Mouse (Mus musculus): ENCODE measurements at regions not wholly inside any gene's neighbourhood (a gene's known extent, or its start where the extent isn't known, plus 50 kb on each side); places are given as distances from the start of the nearest gene placed in this dataset.

GRCm38 (mm10) chr13:101849416-101849815, 81.4 kb upstream of the Pik3r1 start:
- Histone ChIP-seq H3K9me3 (replicated peaks; ENCODE audit: control insufficient read depth, low read length) (no peaks in the 10 kb centered on the region), H3K9ac (ENCODE audit: low read depth, low read length) (no peak overlapping the region), H3K36me3 (ENCODE audit: control insufficient read depth, insufficient read depth, low read length) (no peaks in the 10 kb centered on the region), H3K4me3 (ENCODE audit: low read depth, low read length) (no peak overlapping the region), H3K4me1 (ENCODE audit: control insufficient read depth, insufficient read depth, low read length) (no peaks in the 10 kb centered on the region), H3K27me3 (ENCODE audit: control insufficient read depth, insufficient read depth, low read length) (peaks cover 3% of the 10 kb centered on the region; the same call in 1 of the 2 replicates), H3K27ac (ENCODE audit: low read depth, low read length) (no peak overlapping the region), H3K4me2 (no peak overlapping the region)
- 79% methylated on average over 6 of the region's 6 CpGs for WGBS (ENCODE audit: insufficient replicate concordance)
- no peak for ATAC-seq (replicated peaks; ENCODE audit: insufficient number of reproducible peaks, low FRiP score, low TSS enrichment)

DNA sequence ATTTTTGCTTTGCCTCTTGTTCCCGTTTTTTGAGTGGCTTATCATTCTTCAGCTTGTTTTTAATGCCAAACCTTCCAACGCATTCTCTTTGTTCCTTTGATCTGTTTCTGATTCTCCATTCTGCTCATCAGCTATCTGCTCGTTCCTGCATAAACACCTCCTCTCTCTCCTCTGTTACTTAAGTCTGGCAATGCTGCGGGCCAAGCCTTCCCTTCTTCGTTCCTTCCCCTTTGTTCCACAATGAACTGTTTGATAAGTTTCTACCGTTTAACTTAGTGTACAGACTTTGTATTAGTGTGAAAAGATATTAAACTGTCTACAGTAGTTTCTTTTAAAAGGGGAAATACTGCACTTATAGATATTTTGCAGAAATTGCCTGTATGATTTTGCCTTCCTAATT, 83.3 kb upstream of the Pik3r1 start:
- H3K36me3 ChIP-seq (ENCODE audit: control insufficient read depth, insufficient read depth, low read length) = no peaks in the 10 kb centered on the region
- no peak overlapping the region for H3K4me3 ChIP-seq (ENCODE audit: low read depth, low read length)
- ATAC-seq (replicated peaks; ENCODE audit: insufficient number of reproducible peaks, low FRiP score, low TSS enrichment) = no peak
- H3K27me3 ChIP-seq (ENCODE audit: control insufficient read depth, insufficient read depth, low read length) = peaks cover under 1% of the 10 kb centered on the region; the same call in 1 of the 2 replicates
- H3K4me1 ChIP-seq (ENCODE audit: control insufficient read depth, insufficient read depth, low read length) = no peaks in the 10 kb centered on the region
- 45% methylated on average over 6 of the region's 6 CpGs for WGBS (ENCODE audit: insufficient replicate concordance)
- no peak overlapping the region for H3K9ac ChIP-seq (ENCODE audit: low read depth, low read length)
- H3K9me3 ChIP-seq (replicated peaks; ENCODE audit: control insufficient read depth, low read length) = no peaks in the 10 kb centered on the region
- H3K4me2 ChIP-seq = no peak overlapping the region
- no peak overlapping the region for H3K27ac ChIP-seq (ENCODE audit: low read depth, low read length)

- 79% methylated on average over 5 of the region's 5 CpGs for WGBS (ENCODE audit: insufficient replicate concordance)
- ATAC-seq (replicated peaks; ENCODE audit: insufficient number of reproducible peaks, low FRiP score, low TSS enrichment) = no peak
- no peak overlapping the region for H3K27ac ChIP-seq (ENCODE audit: low read depth, low read length)
These were observed 84.9 kb upstream of the Pik3r1 start for GRCm38 (mm10) chr13:101852960-101853359.

GRCm38 (mm10) chr13:101855141-101855540, 87.1 kb upstream of the Pik3r1 start:
- H3K9me3 ChIP-seq (replicated peaks; ENCODE audit: control insufficient read depth, low read length) = no peaks in the 10 kb centered on the region
- H3K4me2 ChIP-seq = no peak overlapping the region
- no peak overlapping the region for H3K4me3 ChIP-seq (ENCODE audit: low read depth, low read length)
- H3K27me3 ChIP-seq (ENCODE audit: control insufficient read depth, insufficient read depth, low read length) = no peaks in the 10 kb centered on the region
- no peak overlapping the region for H3K27ac ChIP-seq (ENCODE audit: low read depth, low read length)
- 82% methylated on average over 9 of the region's 9 CpGs for WGBS (ENCODE audit: insufficient replicate concordance)
- ATAC-seq (replicated peaks; ENCODE audit: insufficient number of reproducible peaks, low FRiP score, low TSS enrichment) = no peak
- H3K9ac ChIP-seq (ENCODE audit: low read depth, low read length) = no peak overlapping the region
- no peaks in the 10 kb centered on the region for H3K36me3 ChIP-seq (ENCODE audit: control insufficient read depth, insufficient read depth, low read length)
- no peaks in the 10 kb centered on the region for H3K4me1 ChIP-seq (ENCODE audit: control insufficient read depth, insufficient read depth, low read length)

More at GRCm38 (mm10) chr13:101852960-101853359, 84.9 kb upstream of the Pik3r1 start:
- Histone ChIP-seq H3K27me3 (ENCODE audit: control insufficient read depth, insufficient read depth, low read length) (no peaks in the 10 kb centered on the region), H3K36me3 (ENCODE audit: control insufficient read depth, insufficient read depth, low read length) (no peaks in the 10 kb centered on the region), H3K4me3 (ENCODE audit: low read depth, low read length) (no peak overlapping the region), H3K4me1 (ENCODE audit: control insufficient read depth, insufficient read depth, low read length) (no peaks in the 10 kb centered on the region), H3K9me3 (replicated peaks; ENCODE audit: control insufficient read depth, low read length) (no peaks in the 10 kb centered on the region), H3K9ac (ENCODE audit: low read depth, low read length) (no peak overlapping the region), H3K4me2 (no peak overlapping the region)

DNA sequence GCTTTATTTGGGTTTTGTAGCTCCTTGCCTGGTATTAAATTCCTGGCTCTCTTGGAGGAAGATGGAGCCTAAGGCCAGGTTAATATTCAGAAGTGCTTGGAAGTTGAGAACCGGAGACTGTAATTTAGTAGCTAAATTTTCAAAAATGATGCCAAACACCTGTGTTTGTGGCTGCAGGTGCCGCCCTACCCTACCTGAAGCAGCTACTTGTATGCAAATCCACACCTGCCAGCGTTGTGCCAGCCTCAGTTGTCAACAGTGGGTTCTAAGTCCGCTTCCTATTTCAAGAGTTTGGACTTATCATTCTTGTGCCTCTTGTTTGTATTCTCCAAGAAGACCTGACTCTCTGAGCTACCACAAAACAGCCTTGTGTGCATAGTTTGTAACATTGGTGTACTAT, 92.7 kb upstream of the Pik3r1 start:
- no peaks in the 10 kb centered on the region for H3K27me3 ChIP-seq (ENCODE audit: control insufficient read depth, insufficient read depth, low read length)
- no peak for ATAC-seq (replicated peaks; ENCODE audit: insufficient number of reproducible peaks, low FRiP score, low TSS enrichment)
- H3K36me3 ChIP-seq (ENCODE audit: control insufficient read depth, insufficient read depth, low read length) = no peaks in the 10 kb centered on the region
- no peaks in the 10 kb centered on the region for H3K4me1 ChIP-seq (ENCODE audit: control insufficient read depth, insufficient read depth, low read length)
- H3K4me3 ChIP-seq (ENCODE audit: low read depth, low read length) = no peak overlapping the region
- 87% methylated on average over 4 of the region's 4 CpGs for WGBS (ENCODE audit: insufficient replicate concordance)
- no peak overlapping the region for H3K9ac ChIP-seq (ENCODE audit: low read depth, low read length)
- no peaks in the 10 kb centered on the region for H3K9me3 ChIP-seq (replicated peaks; ENCODE audit: control insufficient read depth, low read length)
- no peak overlapping the region for H3K4me2 ChIP-seq
- no peak overlapping the region for H3K27ac ChIP-seq (ENCODE audit: low read depth, low read length)

DNA sequence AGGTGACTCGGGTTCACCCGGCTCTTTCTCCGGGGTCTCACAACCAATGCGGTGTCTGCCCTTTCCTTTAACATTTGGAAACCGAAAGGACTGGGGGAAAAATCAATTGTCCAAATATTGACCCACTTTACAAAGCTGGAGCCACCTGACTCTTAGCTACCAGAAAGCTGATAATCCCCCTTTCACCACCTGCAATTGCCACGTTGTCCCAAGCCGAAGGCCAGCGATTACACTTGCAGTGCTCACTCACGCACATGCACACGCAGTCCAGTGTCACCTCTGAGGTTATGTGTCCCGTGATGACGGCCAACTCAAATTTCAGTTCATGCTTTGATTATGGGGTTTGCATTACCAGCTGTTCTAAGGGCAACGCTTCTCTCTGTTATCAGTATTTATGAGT, 94.0 kb upstream of the Pik3r1 start:
- Histone ChIP-seq H3K9me3 (replicated peaks; ENCODE audit: control insufficient read depth, low read length) (no peaks in the 10 kb centered on the region), H3K4me1 (ENCODE audit: control insufficient read depth, insufficient read depth, low read length) (no peaks in the 10 kb centered on the region), H3K27me3 (ENCODE audit: control insufficient read depth, insufficient read depth, low read length) (no peaks in the 10 kb centered on the region), H3K9ac (ENCODE audit: low read depth, low read length) (no peak overlapping the region), H3K36me3 (ENCODE audit: control insufficient read depth, insufficient read depth, low read length) (no peaks in the 10 kb centered on the region), H3K4me2 (no peak overlapping the region), H3K27ac (ENCODE audit: low read depth, low read length) (no peak overlapping the region), H3K4me3 (ENCODE audit: low read depth, low read length) (no peak overlapping the region)
- no peak for ATAC-seq (replicated peaks; ENCODE audit: insufficient number of reproducible peaks, low FRiP score, low TSS enrichment)
- 76% methylated on average over 13 of the region's 13 CpGs for WGBS (ENCODE audit: insufficient replicate concordance)

- Histone ChIP-seq H3K9me3 (replicated peaks; ENCODE audit: control insufficient read depth, low read length) (no peaks in the 10 kb centered on the region), H3K9ac (ENCODE audit: low read depth, low read length) (no peak overlapping the region), H3K4me3 (ENCODE audit: low read depth, low read length) (no peak overlapping the region), H3K4me2 (no peak overlapping the region), H3K36me3 (ENCODE audit: control insufficient read depth, insufficient read depth, low read length) (no peaks in the 10 kb centered on the region), H3K27ac (ENCODE audit: low read depth, low read length) (no peak overlapping the region), H3K4me1 (ENCODE audit: control insufficient read depth, insufficient read depth, low read length) (no peaks in the 10 kb centered on the region), H3K27me3 (ENCODE audit: control insufficient read depth, insufficient read depth, low read length) (no peaks in the 10 kb centered on the region)
- ATAC-seq (replicated peaks; ENCODE audit: insufficient number of reproducible peaks, low FRiP score, low TSS enrichment) = no peak
- WGBS (ENCODE audit: insufficient replicate concordance) = 75% methylated on average over 7 of the region's 7 CpGs
These were observed 95.0 kb upstream of the Pik3r1 start for GRCm38 (mm10) chr13:101863015-101863414.

- WGBS (ENCODE audit: insufficient replicate concordance) = 36% methylated on average over 2 of the region's 2 CpGs
- Histone ChIP-seq H3K4me3 (ENCODE audit: low read depth, low read length) (no peak overlapping the region), H3K36me3 (ENCODE audit: control insufficient read depth, insufficient read depth, low read length) (no peaks in the 10 kb centered on the region), H3K9me3 (replicated peaks; ENCODE audit: control insufficient read depth, low read length) (no peaks in the 10 kb centered on the region), H3K27ac (ENCODE audit: low read depth, low read length) (no peak overlapping the region), H3K27me3 (ENCODE audit: control insufficient read depth, insufficient read depth, low read length) (no peaks in the 10 kb centered on the region), H3K4me2 (no peak overlapping the region), H3K9ac (ENCODE audit: low read depth, low read length) (no peak overlapping the region), H3K4me1 (ENCODE audit: control insufficient read depth, insufficient read depth, low read length) (no peaks in the 10 kb centered on the region)
- no peak; the same call in 1 of the 2 replicates for ATAC-seq (replicated peaks; ENCODE audit: insufficient number of reproducible peaks, low FRiP score, low TSS enrichment)
These were observed 95.6 kb upstream of the Pik3r1 start for GRCm38 (mm10) chr13:101863602-101864001.

DNA sequence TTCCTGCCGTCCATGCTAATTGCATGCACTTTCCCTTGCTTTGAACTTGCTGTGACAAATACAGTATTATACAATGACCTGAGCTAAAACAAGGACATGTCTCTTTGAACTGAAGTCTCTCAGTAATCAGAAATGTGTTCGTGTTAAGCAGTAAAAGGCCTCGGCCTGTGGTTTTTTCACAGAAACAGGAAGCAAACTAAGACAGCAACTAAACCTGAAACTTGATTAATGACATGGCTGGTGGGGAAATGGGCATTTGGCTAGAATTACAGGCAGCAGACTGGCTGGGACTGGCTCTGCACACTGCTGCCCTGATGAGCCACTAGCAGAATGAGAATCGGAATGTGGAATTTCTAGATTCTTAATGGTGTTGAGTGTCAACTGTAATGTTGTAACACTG, 98.8 kb upstream of the Pik3r1 start:
- WGBS (ENCODE audit: insufficient replicate concordance) = 57% methylated on average over 4 of the region's 4 CpGs
- no peak for ATAC-seq (replicated peaks; ENCODE audit: insufficient number of reproducible peaks, low FRiP score, low TSS enrichment)
- Histone ChIP-seq H3K4me3 (ENCODE audit: low read depth, low read length) (no peak overlapping the region), H3K36me3 (ENCODE audit: control insufficient read depth, insufficient read depth, low read length) (no peaks in the 10 kb centered on the region), H3K27me3 (ENCODE audit: control insufficient read depth, insufficient read depth, low read length) (no peaks in the 10 kb centered on the region), H3K9me3 (replicated peaks; ENCODE audit: control insufficient read depth, low read length) (no peaks in the 10 kb centered on the region), H3K4me1 (ENCODE audit: control insufficient read depth, insufficient read depth, low read length) (no peaks in the 10 kb centered on the region), H3K9ac (ENCODE audit: low read depth, low read length) (no peak overlapping the region), H3K27ac (ENCODE audit: low read depth, low read length) (no peak overlapping the region), H3K4me2 (no peak overlapping the region)
